Mouse (Mus musculus) adrenal gland, postnatal 36 days (tissue): Measurements from ENCODE around the gene Sectm1b. TPM values are rescaled to one million over a fixed set of nuclear protein-coding genes. Genes with fewer than 3 reads are reported as not detected.
"Not testable (repeated sequence)": the region's sequence is repeated elsewhere in the genome, so short reads cannot be mapped to it uniquely, and the experiment has no call there.

Experiments used
- DNase-seq, 2 experiments: peaks; one replicate each; pipeline ENCODE4 v3.0.0; 2021; ENCODE audit warnings: mixed read lengths in 1 of 2
- long read RNA-seq, 2 experiments: library from polyadenylated mRNA; stranded (forward); transcript quantifications; one replicate each; pipeline ENCODE4 v2.0.0; 2021; ENCODE audit warnings: borderline sequencing depth in 2 of 2
- total RNA-seq, 2 experiments: library from RNA; stranded (reverse); gene quantifications; 2 replicates each; pipeline ENCODE4 v1.2.3; 2021

Gene Sectm1b
- total RNA-seq = not detected
- long read RNA-seq, experiment 1 = 0 reads
- long read RNA-seq, experiment 2, partial matches to known transcripts = 0 of 1 reads
- long read RNA-seq, experiment 2, other reads (novel, unspliced or antisense) = 1 of 1 reads

DNA sequence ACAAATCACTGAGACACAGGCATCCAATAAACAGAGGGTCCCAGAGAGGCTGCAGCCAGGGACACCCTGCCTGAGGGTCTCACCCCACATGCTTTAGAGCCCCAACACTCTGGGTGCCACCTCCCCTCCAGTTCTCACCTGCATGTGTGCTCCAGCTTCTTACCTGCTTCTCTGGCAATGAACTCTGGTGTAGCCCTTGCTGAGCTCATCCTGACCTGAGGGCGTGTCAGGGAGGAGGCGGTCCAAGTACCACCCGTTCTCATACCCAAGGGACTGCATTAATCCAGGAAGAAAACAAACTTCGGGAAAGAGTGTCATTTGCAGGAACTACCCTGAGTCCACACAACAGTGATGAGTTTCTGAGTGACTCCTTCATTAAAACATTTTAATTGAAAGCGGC is at the start of gene Sectm1b:
Gene Sectm1b (minus strand): TSS at position 191 of the 400 bp plus-strand sequence.
- no peak for DNase-seq

GRCm38 (mm10) chr11:121112091-121112775 is 48.9 kb upstream of the Sectm1b start:
- DNase-seq = peak; percentile 82 to 87

DNA sequence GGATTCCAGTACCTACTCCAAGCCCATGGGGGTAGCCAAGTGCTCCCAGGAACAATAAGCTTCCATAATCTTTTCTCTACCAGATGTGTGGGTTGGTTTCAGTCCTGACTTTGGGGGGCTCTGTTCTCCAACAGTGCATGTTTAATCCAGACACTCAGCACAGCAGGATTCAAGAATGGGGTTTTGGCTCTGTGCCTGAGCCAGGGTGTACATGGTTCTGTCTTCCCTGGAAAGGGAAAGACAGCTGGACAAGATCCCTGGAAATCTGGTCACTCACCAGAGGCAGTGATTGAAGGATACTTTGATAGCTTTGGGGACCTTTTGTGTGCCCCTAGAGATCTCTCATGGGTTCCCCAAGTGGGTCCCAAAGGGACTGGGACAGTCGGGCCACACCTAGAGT is 48.2 kb upstream of the Sectm1b start:
- DNase-seq = peak in 1 of 2 experiments; percentile 41

GRCm38 (mm10) chr11:121111051-121111450 is 47.7 kb upstream of the Sectm1b start:
- peak; percentile 76 to 80 for DNase-seq

DNA sequence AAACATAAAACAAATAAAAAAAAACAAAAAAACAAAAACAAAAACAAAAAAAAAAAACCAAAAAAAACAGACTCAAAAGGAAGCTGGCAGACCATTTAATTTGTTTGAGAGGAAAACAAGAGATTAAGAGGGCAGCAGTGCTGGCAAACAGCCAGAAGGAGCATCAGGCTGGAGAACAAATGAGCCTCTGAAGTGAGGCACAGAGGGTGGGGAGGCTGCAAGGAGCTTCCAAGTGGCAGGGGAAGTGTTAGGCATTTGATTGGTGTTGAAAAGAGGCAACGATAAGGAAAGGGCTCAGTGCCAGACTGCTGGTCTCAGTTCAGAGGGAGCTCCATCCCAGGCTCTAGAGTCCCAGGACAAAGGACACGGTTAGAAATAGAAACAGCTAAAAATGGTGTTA is 46.6 kb upstream of the Sectm1b start:
- peak; percentile 58 to 74 for DNase-seq

DNA sequence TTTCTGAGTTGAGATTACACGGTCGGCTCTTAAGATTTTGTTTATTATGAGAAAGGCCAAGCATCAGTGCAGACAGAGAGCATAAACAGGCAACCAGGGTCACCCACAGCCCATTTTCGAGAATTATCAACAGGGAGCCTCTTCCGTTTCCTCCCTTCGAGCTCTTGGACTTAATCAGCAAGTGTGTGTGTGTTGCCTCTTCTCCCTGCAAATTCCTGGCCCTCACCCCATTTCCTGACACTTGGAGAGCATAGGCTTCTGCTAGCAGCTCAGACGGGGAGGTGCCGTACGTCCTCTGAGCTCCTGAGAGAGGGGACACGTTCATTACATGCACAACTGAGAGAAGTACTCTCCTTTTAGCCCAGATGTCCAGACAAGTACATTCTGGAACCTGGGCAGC is 44.7 kb upstream of the Sectm1b start:
- DNase-seq = peak in 1 of 2 experiments; percentile 39

- not testable (repeated sequence) for DNase-seq
These were observed 43.9 kb upstream of the Sectm1b start for GRCm38 (mm10) chr11:121107242-121107641.

DNA sequence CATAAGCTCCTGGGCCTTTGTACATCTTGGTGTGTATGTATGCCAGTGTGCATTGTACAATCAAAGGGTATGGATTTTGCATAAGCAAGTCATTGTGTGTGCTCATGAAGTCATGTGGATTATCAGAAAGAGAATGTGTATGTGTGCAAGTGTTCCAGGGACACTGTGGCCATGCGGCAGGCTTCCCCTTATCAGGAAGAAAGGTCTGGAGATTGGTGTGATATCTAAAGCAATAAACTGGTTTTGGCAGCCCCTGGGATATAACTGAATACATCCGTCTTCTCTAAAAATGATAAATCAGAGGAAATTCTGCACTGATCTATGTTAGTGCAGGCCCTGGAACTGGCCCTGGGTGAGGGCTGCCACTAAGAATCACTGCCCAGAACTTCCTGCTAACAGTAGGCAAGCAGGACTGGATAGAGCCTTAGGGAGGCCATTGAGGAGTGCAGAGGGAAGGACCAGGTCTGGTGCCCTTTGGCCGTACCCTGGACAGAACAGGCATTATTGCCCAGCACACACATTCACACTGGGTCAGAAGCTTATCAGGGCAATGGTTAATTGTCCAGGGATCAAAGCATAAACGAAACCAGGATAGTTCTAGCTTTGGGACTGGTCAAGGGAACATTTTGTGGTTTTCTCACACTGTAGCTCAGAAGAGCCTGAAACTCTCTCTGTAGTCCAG is 37.9 kb upstream of the Sectm1b start:
- DNase-seq = no peak

GRCm38 (mm10) chr11:121100692-121101091 is 37.3 kb upstream of the Sectm1b start:
- DNase-seq = peak in 1 of 2 experiments; percentile 24

GRCm38 (mm10) chr11:121099762-121100161 is 36.4 kb upstream of the Sectm1b start:
- DNase-seq = no peak

- no peak for DNase-seq
These were observed 29.5 kb upstream of the Sectm1b start for GRCm38 (mm10) chr11:121092606-121093585.

DNA sequence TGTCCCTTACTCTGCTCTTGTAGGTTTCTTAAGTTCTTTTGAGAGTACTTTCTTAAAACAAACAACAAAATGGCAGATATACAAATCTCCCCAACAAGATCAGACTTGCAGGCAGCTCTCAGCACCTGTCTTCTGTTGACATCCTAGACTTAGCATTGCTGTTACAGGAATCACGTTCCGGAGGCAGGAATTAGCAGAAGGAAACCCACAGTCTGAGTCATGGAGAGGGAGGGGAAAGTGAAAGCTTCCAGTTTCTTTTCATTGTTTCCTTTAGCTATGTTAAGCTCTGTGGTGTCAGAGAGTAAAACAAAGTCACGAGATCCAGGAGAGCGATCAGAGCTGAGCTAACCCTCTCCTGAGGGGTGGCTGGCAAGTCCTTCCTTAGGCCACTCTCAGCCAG is 27.6 kb upstream of the Sectm1b start:
- DNase-seq = no peak

GRCm38 (mm10) chr11:121089756-121090546 is 26.6 kb upstream of the Sectm1b start:
- no peak for DNase-seq

DNA sequence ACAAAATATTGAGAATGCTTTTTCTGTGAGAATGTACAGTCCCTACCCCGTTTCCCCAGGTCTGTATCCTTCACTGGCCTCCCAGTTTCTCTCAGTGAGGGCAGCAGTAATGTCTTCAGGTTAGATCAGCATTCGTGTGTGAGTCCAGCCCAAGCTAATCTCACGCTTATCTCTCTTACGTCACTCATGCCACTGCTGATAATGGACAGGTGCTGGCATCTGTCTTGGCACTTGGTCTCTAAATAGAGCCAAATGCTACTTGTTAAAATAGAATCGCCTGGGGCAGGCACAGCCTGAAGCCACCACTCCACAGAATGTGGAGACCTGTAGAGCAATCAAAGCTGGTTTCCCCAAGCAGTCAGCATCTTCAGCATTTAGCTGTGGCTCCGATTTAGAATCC is 25.6 kb upstream of the Sectm1b start:
- DNase-seq = no peak

GRCm38 (mm10) chr11:121086296-121086695 is 22.9 kb upstream of the Sectm1b start:
- no peak for DNase-seq

DNA sequence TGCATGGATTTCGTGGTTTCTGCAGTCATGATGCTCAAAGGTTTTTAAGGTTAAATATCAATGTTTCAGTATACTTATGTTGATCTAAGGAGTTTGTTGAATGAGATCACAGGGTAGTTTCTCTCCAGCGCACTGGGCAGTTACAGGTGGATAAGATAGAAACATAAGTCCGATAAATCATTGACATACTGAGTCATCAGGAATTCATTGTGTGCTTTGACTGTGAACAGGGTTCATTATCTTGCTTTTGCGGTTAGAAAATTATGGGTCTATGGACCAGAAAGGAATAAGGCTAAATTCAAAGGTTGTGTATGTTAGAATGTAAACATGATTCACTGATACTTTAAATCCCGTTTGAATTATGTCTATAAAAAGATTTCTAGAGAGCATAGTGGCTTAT is 21.8 kb upstream of the Sectm1b start:
- no peak for DNase-seq

GRCm38 (mm10) chr11:121082857-121083500 is 19.6 kb upstream of the Sectm1b start:
- DNase-seq = no peak

- no peak for DNase-seq
These were observed 18.9 kb upstream of the Sectm1b start for GRCm38 (mm10) chr11:121082250-121082649.

GRCm38 (mm10) chr11:121081120-121081519 is 17.8 kb upstream of the Sectm1b start, which contains the start of gene Sectm1a:
Gene Sectm1a, minus strand, starts transcription at chr11:121081220.
- DNase-seq = no peak

- DNase-seq = no peak
These were observed 17.0 kb upstream of the Sectm1b start for GRCm38 (mm10) chr11:121080330-121080729.

- DNase-seq = no peak
These were observed 12.3 kb upstream of the Sectm1b start for GRCm38 (mm10) chr11:121075655-121076054.
